Mouse (Mus musculus) forebrain, embryonic 16.5 days (tissue): ENCODE measurements at regions not wholly inside any gene's neighbourhood (a gene's known extent, or its start where the extent isn't known, plus 50 kb on each side); places are given as distances from the start of the nearest gene placed in this dataset.

Source experiments
- ATAC-seq: fragments of 200-750 bp; cut with Nextera tagmentation; 2 replicates; pipeline ENCODE4 v1.8.0; 2017; ENCODE audit warnings: mild to moderate bottlenecking, moderate library complexity
- H3K27ac ChIP-seq: fragments of 300-500 bp; sonication (generic); 2 replicates; pipeline ENCODE4 v1.5.1; 2014; ENCODE audit warnings: low read length, control low read depth
- H3K27me3 ChIP-seq: fragments of 300-500 bp; sonication (generic); replicated peaks from 2 replicates; pipeline ENCODE4 v1.6.1; 2014; ENCODE audit warnings: low read length; ENCODE audit not compliant: control insufficient read depth, insufficient read depth
- H3K36me3 ChIP-seq: fragments of 300-500 bp; sonication (generic); 2 replicates; pipeline ENCODE4 v1.6.1; 2014; ENCODE audit not compliant: control insufficient read depth, insufficient read depth
- H3K4me1 ChIP-seq: fragments of 300-500 bp; sonication (generic); replicated peaks from 2 replicates; pipeline ENCODE4 v1.6.1; 2014; ENCODE audit warnings: low read length; ENCODE audit not compliant: control insufficient read depth, insufficient read depth
- H3K4me2 ChIP-seq: fragments of 300-500 bp; sonication (generic); 2 replicates; pipeline ENCODE4 v1.6.1; 2014; ENCODE audit warnings: mild to moderate bottlenecking, low read length, control low read depth
- H3K4me3 ChIP-seq: fragments of 300-500 bp; sonication (generic); replicated peaks from 2 replicates; pipeline ENCODE4 v1.5.1; 2014; ENCODE audit warnings: mild to moderate bottlenecking, low read length, control low read depth
- H3K9ac ChIP-seq: fragments of 300-500 bp; sonication (generic); replicated peaks from 2 replicates; pipeline ENCODE4 v1.6.1; 2014; ENCODE audit warnings: low read depth, low read length, control low read depth
- H3K9me3 ChIP-seq: fragments of 300-500 bp; sonication (generic); 2 replicates; pipeline ENCODE4 v1.6.1; 2016; ENCODE audit warnings: low read length; ENCODE audit not compliant: control insufficient read depth
- WGBS: fragments of 180-500 bp; shearing (Covaris S2); extraction: QIAGEN DNeasy Blood & Tissue Kit; methylation state at CpG from one replicate; pipeline ENCODE4 v1.1.7; 2014; 5-methylcytosine and 5-hydroxymethylcytosine counted together

GRCm38 (mm10) chr13:79886361-79886760 is 996.8 kb upstream of the Arrdc3 start:
- Histone ChIP-seq H3K27me3 (no peaks in the 10 kb centered on the region), H3K4me3 (no peak overlapping the region), H3K4me1 (no peaks in the 10 kb centered on the region), H3K27ac (no peak overlapping the region), H3K36me3 (no peaks in the 10 kb centered on the region), H3K9ac (no peak overlapping the region), H3K9me3 (no peaks in the 10 kb centered on the region), H3K4me2 (no peak overlapping the region)
- ATAC-seq, result no peak
- WGBS, result 90% methylated on average over 1 of the region's 1 CpGs
